Mouse (Mus musculus) layer of hippocampus, adult 8-10 months (tissue): Measurements from ENCODE around the gene Calhm1. TPM values are rescaled to one million over a fixed set of nuclear protein-coding genes. Genes with fewer than 3 reads are reported as not detected.
"Not testable (repeated sequence)": the region's sequence is repeated elsewhere in the genome, so short reads cannot be mapped to it uniquely, and the experiment has no call there.

Experiments
- DNase-seq, 2 experiments: peaks; one replicate each; pipeline ENCODE4 v3.0.0; 2022; ENCODE audit warnings: low spot score in 2 of 2
- total RNA-seq, 4 experiments: library from RNA; stranded (reverse); gene quantifications; 2 replicates each; pipeline ENCODE4 v1.2.4; 2022

Gene Calhm1
- total RNA-seq, 4 experiments from 2014 or later = not detected

DNA sequence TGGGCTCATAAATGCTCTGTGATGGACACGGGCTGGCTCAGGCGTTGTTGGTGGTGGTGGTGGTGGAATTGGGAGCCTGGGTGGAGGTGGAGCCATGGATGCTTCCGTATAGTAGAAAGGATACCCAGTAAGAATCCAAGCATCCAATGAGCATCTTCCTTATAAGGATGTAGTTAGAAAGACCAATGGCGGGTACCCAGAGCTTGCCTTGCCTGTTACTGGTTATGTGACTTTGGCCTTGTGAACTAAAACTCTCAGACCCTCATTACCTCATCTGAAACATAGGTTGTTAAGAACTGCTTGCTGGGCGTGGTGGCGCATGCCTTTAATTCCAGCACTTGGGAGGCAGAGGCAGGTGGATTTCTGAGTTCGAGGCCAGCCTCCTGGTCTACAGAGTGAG, 9.7 kb upstream of the Calhm1 start:
- no peak for DNase-seq

DNA sequence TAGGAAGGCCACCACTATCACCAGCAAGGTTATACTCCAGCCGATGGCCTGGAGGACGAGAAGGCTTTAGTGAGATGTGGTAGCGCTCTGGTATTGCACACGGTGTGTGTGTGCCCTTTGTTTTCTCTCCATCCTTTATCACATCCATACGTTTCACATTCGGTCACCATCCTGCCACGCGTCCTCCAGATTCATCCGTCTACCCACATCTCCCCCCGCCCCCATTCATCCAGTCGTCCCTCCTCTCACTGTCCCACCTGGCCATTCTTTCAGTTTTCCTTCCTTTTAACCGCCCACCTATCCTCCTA, 8.0 kb upstream of the Calhm1 start:
- DNase-seq = no peak

DNA sequence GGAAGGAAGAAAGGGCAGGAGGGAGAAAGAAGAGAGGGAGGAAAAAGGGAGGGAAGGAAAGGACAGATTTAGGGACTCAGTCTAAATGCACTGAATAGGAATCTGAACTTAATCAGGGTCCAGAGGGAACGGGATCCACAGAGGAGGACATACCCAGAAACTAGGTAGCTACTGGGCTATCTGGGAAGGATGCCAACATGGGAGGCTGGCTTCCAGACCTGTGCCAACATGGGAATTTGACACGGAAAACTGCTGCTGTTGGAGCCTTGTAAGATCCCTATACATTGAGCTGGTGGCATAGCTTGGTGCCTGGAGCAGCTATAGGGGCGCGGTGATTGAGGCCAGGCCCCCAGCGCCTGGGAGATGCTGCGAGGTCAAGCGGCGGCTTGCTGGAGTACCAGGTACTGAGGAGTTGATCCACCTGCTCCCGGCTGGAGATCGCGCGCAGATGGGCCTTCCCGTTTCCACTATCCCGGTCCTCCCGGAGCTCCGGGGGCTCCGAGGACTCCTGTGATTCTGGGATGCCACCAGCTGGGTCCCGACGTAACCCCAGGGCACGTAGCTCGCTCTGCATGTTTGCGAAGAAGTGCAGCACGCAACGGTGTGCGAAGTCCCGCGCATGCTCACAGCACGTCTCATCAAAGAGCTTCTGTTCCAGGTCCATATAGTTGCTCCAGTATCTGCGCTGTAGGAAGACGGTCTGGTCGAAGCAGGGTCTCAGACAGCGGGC, 7.4 kb upstream of the Calhm1 start:
- DNase-seq = no peak

DNA sequence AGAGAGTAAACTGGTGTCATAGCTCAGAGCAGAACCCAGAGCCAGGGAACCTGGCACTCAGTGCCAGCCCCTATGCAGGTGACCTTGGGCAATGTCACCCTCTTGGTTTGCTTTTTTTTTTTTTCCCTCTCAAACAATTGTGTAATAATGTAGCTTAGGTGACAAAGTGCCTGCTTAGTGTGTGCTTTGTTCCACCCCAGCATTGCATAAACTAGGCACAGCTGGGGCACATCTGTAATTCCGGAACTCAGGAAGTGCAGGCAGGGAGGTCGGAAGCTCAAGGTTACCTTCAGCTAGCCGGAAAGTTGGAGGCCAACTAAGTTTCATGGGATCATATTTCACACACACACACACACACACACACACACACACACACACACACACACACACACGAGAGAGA, 5.8 kb upstream of the Calhm1 start:
- no peak for DNase-seq

DNA sequence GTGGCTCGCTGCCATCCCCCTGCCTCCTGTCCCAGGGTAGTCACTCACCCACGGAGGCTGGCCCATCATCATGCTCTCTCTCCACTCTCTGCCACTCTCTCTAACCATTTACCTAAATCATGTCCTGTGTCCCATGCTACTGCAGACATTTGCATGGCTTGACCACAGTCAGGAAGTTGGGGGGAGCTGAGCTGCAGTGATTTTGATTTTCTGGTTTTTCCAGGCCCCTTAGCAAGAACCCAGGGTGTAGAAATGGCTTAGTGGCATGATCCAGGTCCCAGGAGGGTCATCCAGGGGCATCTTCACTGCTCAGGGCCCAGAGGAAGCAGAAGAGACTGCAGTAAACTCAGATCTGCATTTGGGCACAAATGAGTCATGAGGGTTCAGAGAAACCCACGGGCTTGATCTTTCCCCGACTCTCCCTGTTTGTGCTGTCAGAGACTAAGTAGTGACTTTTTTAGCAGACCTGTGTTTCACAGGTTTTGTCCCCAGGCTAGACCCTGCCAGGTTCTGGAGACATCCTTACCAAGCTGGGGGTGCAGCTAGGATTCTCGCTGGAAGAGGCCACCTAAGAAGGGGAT, 4.3 kb upstream of the Calhm1 start:
- no peak for DNase-seq

DNA sequence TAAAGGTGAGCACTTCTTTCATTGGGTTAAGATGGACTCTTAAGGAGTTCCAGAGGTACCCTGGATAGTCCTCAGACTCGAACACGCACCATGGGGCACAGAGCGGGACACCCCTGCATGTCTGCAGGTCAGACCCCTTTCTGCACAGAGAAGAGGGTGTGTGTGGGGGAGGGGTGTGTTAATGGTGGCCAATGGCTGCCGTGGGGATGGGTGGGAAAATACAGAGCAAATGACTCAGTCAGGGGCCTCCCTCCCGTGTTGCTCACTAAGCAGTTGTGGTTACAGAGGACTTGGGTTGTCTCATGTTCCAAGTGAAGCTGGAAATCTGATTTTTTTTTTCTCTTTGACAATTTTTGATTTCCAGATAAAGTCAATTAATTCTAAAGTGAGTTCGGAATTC, 1.6 kb downstream of the Calhm1 start:
- DNase-seq = no peak

DNA sequence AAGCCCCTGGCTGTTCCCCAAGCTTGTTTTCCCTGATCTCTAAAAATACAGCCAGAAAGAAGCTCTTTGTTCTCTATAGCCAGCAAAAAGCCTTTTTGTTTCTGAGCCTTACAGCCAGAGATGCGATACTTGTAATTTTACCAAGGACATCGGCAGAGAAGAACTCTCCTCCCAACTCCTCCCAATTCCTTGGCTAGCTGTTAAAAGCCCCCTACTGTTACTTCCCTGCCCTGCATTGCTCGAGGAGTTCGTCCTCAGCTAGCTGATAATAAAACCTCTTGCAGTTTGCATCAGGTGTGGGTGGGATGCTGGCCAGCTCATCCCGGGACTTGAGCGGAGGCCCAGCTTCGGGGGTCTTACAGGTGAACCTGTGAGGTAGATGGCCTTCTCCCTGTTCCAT, 4.4 kb downstream of the Calhm1 start:
- DNase-seq = not testable (repeated sequence)

DNA sequence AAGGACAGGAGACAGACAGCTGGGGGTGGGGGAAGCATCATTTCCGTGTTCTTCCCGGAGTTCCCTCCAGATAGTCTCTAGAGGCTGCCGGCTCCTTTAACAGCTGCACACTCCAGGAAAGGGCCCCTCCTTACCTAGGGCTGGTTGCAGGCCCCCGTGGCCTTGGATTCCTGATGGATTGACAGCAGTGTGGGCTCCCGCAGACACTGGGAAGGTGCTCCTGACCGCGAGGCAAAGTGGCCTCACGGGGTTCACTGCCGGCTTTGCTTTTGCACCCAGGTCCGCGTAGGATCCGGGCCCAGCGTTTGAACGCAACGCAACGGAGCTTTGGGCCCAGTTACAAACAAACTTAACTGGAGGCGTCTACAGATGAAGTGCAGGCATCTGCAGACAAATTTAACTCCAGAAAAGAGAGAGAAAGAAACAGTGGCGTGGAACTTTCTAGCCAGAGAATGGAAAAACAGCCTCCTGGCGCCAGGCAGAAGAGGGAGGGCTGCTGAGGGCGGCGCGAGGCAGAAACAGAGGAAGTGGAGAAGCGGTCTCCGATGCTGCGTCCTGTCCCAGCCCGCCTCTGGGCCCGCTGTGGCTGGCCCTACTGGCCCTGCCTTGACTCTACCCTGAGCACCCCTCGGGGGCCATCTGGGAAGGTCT, 6.2 kb downstream of the Calhm1 start, which contains the start of gene Calhm2:
Calhm2 (minus strand) TSS at position 524 of the 651 bp plus-strand sequence.
- peak; percentile 38 to 48 for DNase-seq

DNA sequence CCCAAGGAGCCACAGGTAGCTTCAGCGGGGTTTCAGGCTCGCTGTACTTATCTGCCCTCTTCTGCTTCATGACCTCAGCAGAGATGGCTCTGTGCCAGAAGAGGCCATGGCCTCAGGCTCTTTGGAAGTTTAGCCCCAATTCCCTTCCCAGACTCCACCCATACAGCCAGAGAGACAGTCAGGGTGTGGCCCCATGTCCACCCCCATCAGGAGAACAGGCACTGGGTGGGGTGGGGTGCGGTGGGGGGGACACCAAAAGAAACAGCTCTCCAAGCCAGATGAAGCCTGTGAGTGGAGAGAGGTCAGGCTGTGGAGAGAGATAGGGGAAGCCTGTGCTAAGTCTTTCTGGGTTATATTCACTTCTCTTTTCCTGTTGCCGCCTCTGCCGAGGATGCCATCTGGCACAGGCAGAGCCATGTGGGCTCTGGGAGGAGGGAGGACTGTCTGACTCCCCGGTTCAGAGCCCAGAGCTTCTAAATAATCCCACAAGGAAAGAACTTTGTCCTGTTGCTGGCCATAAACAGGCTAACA, 6.9 kb downstream of the Calhm1 start:
- DNase-seq = peak; percentile 49 to 56

DNA sequence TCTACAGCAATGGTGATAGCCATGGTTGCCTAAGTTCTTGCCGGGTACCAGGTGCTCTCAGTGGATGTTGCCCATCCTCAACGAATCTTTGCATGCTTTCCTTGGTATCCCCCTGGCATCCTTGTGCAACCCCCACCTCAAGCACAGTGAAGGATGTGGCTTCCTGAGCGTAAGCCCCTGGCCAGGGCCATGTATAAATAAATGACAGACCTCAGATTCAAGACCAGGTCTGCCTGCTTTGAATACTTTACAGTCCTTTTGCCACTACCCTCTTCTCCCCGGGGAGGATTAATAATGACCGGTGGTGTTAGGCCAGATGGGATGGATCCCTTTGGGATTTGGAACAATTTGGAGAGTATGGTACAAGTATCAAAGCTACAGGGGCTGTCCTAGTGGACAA, 7.9 kb downstream of the Calhm1 start:
- no peak for DNase-seq

DNA sequence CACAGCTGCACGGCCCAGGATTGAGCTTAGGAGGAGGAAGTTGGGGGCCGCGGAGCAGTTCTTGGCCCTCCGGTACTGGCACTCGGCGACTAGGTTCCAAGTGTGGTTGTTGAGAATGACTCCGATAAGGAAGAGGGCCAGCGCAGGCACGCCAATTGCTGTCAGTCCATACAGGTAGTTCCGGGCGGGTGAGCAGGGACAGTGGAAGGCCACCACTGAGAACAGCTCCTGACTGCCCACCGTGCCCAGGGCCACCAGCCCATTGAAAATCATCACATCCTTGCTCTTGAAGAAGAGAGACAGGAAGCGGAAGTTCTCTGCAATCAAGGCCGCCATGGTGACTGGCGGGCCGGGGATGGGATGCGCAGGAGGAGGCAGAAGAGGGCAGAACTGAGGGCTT, 8.5 kb downstream of the Calhm1 start:
- DNase-seq = no peak

DNA sequence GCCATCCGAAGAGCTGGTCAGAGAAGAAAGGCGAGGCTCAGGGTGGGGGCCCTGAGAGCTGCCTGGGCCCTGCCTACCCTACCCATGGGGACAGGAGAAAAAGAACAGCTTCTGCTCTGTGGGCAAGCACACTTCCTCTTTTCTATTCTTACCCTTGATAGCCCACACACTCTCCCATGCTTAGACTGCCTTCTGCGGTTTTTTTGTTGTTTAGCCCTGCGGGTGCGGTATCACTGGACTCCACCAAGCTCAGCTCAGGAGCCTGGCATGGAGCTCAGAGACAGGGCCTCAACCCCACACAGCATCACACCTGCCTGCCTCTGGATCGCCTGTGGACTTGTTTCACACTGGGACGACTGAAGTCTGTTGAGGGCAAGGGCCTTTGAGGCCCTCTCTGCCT, 10.9 kb downstream of the Calhm1 start:
- no peak for DNase-seq

DNA sequence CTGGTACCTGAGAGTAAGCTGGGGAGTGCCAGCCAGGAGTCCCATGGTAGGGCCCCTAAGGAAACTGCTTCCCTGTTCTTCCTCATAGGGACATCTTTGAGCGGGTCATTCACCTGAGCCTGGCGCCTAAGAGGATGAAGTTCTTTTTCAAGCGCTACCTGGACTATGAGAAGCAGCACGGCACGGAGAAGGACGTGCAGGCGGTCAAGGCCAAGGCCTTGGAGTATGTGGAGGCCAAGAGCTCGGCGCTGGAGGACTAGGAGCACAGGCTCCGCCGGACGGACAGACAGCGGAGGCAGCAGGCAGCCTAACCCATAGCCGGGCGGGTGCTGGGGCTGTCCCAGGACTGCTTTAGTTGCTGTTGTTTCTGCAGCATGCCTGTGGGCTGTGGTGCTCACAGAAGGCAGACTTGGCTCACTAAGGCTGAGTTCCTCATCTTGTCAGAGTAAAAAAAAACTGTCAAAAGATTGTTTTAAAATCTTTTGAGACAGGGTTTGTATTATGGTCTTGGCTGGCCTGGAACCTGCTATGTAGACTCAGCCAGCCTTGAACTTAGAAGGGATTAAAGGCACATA, 13.4 kb downstream of the Calhm1 start:
- no peak for DNase-seq

DNA sequence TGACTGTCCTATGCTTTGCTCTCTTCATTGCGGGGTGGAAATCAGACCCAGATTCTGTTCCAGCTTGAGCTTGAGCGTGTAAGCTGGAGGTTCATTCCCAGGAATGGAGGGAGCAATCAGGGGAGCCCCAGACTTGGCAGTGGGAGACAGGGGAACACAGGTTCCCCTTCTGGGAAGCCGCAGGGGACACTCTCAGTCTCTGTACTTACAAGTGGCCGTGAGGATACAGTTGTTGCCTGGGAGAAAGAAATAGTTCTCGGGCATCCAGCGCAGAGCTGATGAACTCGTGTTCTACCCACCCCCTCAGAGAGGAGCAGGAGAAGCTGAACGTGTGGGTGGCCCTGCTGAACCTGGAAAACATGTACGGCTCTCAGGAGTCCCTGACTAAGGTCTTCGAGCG, 15.2 kb downstream of the Calhm1 start:
- DNase-seq = no peak

DNA sequence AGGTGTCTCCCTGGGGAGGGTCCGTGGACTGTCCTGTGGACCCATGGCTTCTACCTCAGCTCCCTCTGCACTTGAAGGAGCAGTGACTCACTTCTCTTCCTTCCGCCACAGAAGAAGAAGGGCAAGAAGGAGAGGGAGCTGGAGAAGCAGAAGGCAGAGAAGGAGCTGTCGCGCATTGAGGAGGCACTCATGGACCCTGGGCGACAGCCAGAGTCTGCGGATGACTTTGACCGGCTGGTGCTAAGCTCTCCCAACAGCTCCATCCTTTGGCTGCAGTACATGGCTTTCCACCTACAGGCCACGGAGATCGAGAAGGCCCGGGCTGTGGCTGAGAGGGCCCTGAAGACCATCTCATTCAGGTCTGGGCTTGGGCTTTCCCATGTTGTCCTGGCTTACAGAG, 15.9 kb downstream of the Calhm1 start:
- DNase-seq = no peak

DNA sequence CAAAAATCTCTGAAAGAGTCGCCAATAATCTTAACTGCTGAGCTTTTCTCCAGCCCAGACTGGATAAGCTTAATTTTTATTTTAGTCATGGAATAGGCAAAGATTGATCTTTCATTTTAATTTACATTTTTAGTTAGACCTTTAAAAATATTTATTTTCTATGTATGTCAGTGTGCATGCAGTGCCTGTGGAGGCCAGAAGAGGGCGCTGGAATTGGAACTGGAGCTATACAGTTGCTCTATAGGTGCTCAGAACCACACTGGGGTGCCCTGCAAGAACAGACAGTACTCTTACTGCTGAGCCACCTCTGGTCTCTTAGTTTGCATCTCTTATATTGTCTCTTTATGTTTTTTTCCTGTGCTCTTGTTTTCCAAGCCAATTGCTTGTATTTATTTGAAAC, 21.3 kb downstream of the Calhm1 start:
- no peak for DNase-seq

DNA sequence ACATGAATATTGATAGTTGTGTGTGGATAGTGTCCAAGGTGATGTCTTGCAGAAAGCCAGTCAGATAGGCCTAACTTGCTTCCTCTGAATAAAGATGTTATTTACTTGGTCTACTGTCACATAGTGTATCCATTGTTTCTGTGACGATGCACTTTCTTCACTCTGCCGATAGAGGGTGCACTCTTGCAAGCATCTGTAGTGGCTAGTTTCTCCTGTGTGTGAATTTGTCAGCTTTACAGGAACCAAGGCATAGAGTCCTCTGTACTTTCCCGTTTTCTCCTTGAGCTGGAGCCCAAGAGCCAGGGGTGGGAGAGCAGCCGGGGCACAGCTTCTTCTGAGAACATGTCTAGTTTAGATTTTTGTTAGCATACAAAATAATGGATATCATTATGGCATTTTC, 23.0 kb downstream of the Calhm1 start:
- no peak for DNase-seq

DNA sequence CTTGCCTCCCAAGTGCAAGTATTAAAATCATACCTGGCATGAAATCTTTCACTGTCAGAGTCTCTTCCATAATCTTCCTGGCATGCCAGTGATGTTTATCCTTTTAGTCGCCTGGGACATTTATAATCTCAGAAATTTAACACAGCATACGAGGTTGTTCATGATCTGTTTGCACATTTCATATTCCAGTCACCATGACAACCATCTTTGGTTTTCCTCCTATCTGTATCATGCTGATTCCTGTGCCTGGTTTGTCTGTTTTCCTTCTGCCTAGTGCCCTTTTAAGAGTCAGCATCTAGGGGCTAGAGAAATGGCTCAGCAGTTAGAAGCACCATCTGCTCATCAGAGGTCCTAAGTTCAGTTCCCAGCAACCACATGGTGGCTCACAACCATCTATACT, 25.4 kb downstream of the Calhm1 start:
- DNase-seq = no peak

DNA sequence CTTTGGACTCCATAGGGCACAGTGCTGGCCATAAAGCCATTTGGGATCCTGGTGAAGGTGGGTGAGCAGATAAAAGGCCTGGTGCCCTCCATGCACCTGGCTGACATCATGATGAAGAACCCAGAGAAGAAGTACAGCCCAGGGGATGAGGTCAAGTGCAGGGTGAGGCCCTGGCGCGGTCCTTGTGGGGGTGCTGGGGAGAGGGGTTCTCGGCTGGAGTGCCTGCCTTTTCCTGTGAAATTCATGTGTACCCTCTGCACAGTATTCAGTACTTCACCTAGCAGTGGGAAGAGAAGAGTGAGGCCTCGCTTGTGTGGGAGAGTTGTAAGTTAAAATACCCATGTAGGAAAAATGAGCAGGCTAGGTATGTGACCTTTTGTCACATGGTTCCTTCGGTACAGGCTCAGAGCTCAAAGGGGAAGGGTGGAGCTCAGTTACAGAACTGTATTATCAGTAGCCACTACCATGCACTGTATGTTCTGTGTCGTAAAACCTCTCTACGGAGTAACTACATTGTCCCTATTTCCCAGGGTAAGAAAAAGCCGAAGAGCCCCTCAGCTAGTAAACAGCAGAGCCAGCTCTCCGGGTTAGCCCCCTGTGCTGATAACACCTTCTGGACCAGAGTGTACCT, 39.3 kb downstream of the Calhm1 start:
- no peak for DNase-seq

DNA sequence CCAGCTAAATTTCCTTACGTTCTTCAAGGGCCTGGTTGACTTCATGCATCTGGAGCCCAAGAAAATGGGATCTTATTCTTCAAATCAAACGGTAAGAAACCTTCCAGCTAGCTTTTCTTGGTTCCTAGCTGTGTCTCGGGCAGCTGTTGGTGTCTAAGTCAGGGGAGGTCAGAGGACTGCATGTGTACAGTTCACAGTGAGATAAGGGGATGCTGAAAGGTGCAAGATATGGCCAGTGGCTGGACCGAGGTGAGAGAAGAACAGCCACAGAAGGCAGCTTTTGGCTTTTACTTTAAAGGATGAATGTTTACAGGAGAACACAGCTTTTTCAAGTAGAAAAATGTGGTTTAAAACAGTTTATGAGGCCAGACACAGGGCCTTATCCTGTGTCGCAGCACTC, 43.0 kb downstream of the Calhm1 start:
- no peak for DNase-seq
